Mouse (Mus musculus) intestine, embryonic 14.5 days (tissue): Measurements from ENCODE around the gene Timp3. TPM values are rescaled to one million over a fixed set of nuclear protein-coding genes. Genes with fewer than 3 reads are reported as not detected.

ENCODE experiments used
- ATAC-seq: fragments of 200-750 bp; cut with Nextera tagmentation; replicated peaks from 2 replicates; pipeline ENCODE4 v1.8.0; 2017; ENCODE audit warnings: low read depth, moderate number of reproducible peaks, moderate TSS enrichment, moderate library complexity; ENCODE audit not compliant: low FRiP score, low TSS enrichment
- DNase-seq: peaks from one replicate; pipeline ENCODE4 v3.0.0-alpha.2; 2018; ENCODE audit warnings: low spot score
- H3K27ac ChIP-seq: fragments of 300-500 bp; sonication (generic); 2 replicates; pipeline ENCODE4 v1.5.1; 2014; ENCODE audit warnings: low read depth, mild to moderate bottlenecking, control low read depth
- H3K27me3 ChIP-seq: fragments of 300-500 bp; sonication (generic); replicated peaks from 2 replicates; pipeline ENCODE4 v1.6.1; 2014; ENCODE audit warnings: low read length, control low read depth; ENCODE audit not compliant: control insufficient read depth, insufficient read depth
- H3K36me3 ChIP-seq: fragments of 300-500 bp; sonication (generic); 2 replicates; pipeline ENCODE4 v1.6.1; 2014; ENCODE audit warnings: low read length, control low read depth; ENCODE audit not compliant: control insufficient read depth, insufficient read depth
- H3K4me1 ChIP-seq: fragments of 300-500 bp; sonication (generic); replicated peaks from 2 replicates; pipeline ENCODE4 v1.6.1; 2014; ENCODE audit warnings: low read length, control low read depth, mixed read lengths; ENCODE audit not compliant: control insufficient read depth, insufficient read depth
- H3K4me2 ChIP-seq: fragments of 300-500 bp; sonication (generic); 2 replicates; pipeline ENCODE4 v1.6.1; 2014; ENCODE audit warnings: low read length
- H3K4me3 ChIP-seq: fragments of 300-500 bp; sonication (generic); 2 replicates; pipeline ENCODE4 v1.5.1; 2014; ENCODE audit warnings: low read depth, low read length, control low read depth, mixed read lengths
- H3K9ac ChIP-seq: fragments of 300-500 bp; sonication (generic); 2 replicates; pipeline ENCODE4 v1.6.1; 2014; ENCODE audit warnings: mild to moderate bottlenecking, low read length
- H3K9me3 ChIP-seq: fragments of 300-500 bp; sonication (generic); 2 replicates; pipeline ENCODE4 v1.6.1; 2016; ENCODE audit warnings: low read length, control low read depth; ENCODE audit not compliant: control insufficient read depth
- WGBS: fragments of 180-500 bp; shearing (Covaris S2); extraction: QIAGEN DNeasy Blood & Tissue Kit; methylation state at CpG from one replicate; pipeline ENCODE4 v1.1.7; 2014; 5-methylcytosine and 5-hydroxymethylcytosine counted together
- polyA plus RNA-seq: library from polyadenylated mRNA; unstranded; fragments of >200 nt; fragmentation: Nextera tagmentation; extraction: Ambion mirVana; gene quantifications from 2 replicates; pipeline ENCODE4 v1.2.1, GENCODE M21; 2014

Gene Timp3
- polyA plus RNA-seq, 1 experiment from 2014 or later, result 58.4 TPM

DNA sequence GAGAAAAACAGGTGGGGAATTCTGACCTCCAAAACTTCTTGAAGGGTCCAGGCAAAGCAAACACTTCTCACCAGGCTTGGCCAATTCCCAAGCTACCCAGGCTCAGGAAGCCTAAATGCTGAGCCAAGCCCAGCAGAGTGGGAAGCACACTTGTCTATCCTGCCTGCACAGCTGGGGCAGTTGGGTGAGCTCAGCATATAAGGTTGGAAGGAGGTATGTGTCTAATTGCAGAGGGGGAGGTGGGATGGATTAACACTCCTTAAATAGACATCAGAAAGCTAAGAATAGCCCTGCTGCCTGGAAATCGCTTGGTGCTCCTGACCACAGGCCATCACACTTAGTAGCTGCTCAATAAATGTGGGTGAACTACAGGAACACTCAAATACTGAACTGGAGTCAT is 13.3 kb downstream of the Timp3 start:
- Histone ChIP-seq H3K4me1 (no peaks in the 10 kb centered on the region), H3K9ac (no peak overlapping the region), H3K9me3 (no peaks in the 10 kb centered on the region), H3K4me2 (no peak overlapping the region), H3K4me3 (no peak overlapping the region), H3K27me3 (no peaks in the 10 kb centered on the region), H3K36me3 (peaks cover 2% of the 10 kb centered on the region; the same call in 1 of the 2 replicates), H3K27ac (no peak overlapping the region)
- no peak for ATAC-seq
- WGBS, result 58% methylated on average over 1 of the region's 1 CpGs
- DNase-seq, result no peak

- no peak overlapping the region for H3K27ac ChIP-seq
- H3K4me2 ChIP-seq, result no peak overlapping the region
- no peaks in the 10 kb centered on the region for H3K27me3 ChIP-seq
- H3K36me3 ChIP-seq, result peaks cover 2% of the 10 kb centered on the region; the same call in 1 of the 2 replicates
- no peaks in the 10 kb centered on the region for H3K9me3 ChIP-seq
- ATAC-seq, result no peak
- no peaks in the 10 kb centered on the region for H3K4me1 ChIP-seq
- DNase-seq, result no peak
- no peak overlapping the region for H3K9ac ChIP-seq
- 59% methylated on average over 3 of the region's 3 CpGs for WGBS
- no peak overlapping the region for H3K4me3 ChIP-seq
Measured at GRCm38 (mm10) chr10:86315513-86315912, 15.3 kb downstream of the Timp3 start.

GRCm38 (mm10) chr10:86317633-86318032 is 17.5 kb downstream of the Timp3 start:
- Histone ChIP-seq H3K27me3 (no peaks in the 10 kb centered on the region), H3K4me3 (no peak overlapping the region), H3K27ac (no peak overlapping the region), H3K4me1 (no peaks in the 10 kb centered on the region), H3K9me3 (no peaks in the 10 kb centered on the region), H3K9ac (no peak overlapping the region), H3K36me3 (no peaks in the 10 kb centered on the region), H3K4me2 (no peak overlapping the region)
- ATAC-seq (no peak), DNase-seq (no peak)
- 86% methylated on average over 7 of the region's 7 CpGs for WGBS

GRCm38 (mm10) chr10:86318552-86319140 is 18.5 kb downstream of the Timp3 start:
- WGBS, result 97% methylated on average over 5 of the region's 5 CpGs
- ATAC-seq, result no peak

GRCm38 (mm10) chr10:86319526-86319925 is 19.4 kb downstream of the Timp3 start:
- WGBS, result 48% methylated on average over 3 of the region's 3 CpGs
- no peaks in the 10 kb centered on the region for H3K9me3 ChIP-seq
- H3K4me2 ChIP-seq, result no peak overlapping the region
- H3K4me1 ChIP-seq, result no peaks in the 10 kb centered on the region
- no peak for ATAC-seq
- no peak overlapping the region for H3K4me3 ChIP-seq
- H3K27me3 ChIP-seq, result no peaks in the 10 kb centered on the region
- DNase-seq, result no peak
- H3K36me3 ChIP-seq, result no peaks in the 10 kb centered on the region
- H3K9ac ChIP-seq, result no peak overlapping the region
- H3K27ac ChIP-seq, result no peak overlapping the region

More at GRCm38 (mm10) chr10:86318552-86319140, 18.5 kb downstream of the Timp3 start:
- no peak for DNase-seq
- H3K27me3 ChIP-seq, result no peaks in the 10 kb centered on the region
- no peak overlapping the region for H3K9ac ChIP-seq
- no peak overlapping the region for H3K27ac ChIP-seq
- no peak overlapping the region for H3K4me3 ChIP-seq
- H3K36me3 ChIP-seq, result no peaks in the 10 kb centered on the region
- H3K9me3 ChIP-seq, result no peaks in the 10 kb centered on the region
- no peak overlapping the region for H3K4me2 ChIP-seq
- no peaks in the 10 kb centered on the region for H3K4me1 ChIP-seq

- no peaks in the 10 kb centered on the region for H3K9me3 ChIP-seq
- DNase-seq (no peak), ATAC-seq (no peak)
- no peak overlapping the region for H3K9ac ChIP-seq
- no peaks in the 10 kb centered on the region for H3K4me1 ChIP-seq
- H3K27me3 ChIP-seq, result no peaks in the 10 kb centered on the region
- no peak overlapping the region for H3K4me3 ChIP-seq
- no peak overlapping the region for H3K27ac ChIP-seq
- no peaks in the 10 kb centered on the region for H3K36me3 ChIP-seq
- H3K4me2 ChIP-seq, result no peak overlapping the region
- WGBS, result 80% methylated on average over 5 of the region's 5 CpGs
Measured at GRCm38 (mm10) chr10:86320204-86320603, 20.0 kb downstream of the Timp3 start.

GRCm38 (mm10) chr10:86321194-86321593 is 21.0 kb downstream of the Timp3 start:
- WGBS, result 78% methylated on average over 8 of the region's 8 CpGs
- H3K27me3 ChIP-seq, result no peaks in the 10 kb centered on the region

GRCm38 (mm10) chr10:86322006-86322405 is 21.8 kb downstream of the Timp3 start:
- 33% methylated on average over 1 of the region's 1 CpGs for whole genome bisulfite sequencing
- Histone ChIP-seq H3K9ac (no peak overlapping the region), H3K4me2 (no peak overlapping the region), H3K36me3 (peaks cover 4% of the 10 kb centered on the region; the same call in 1 of the 2 replicates), H3K4me3 (no peak overlapping the region), H3K27ac (no peak overlapping the region), H3K9me3 (no peaks in the 10 kb centered on the region), H3K27me3 (no peaks in the 10 kb centered on the region), H3K4me1 (no peaks in the 10 kb centered on the region)
- ATAC-seq, result no peak
- DNase-seq, result no peak

More at GRCm38 (mm10) chr10:86321194-86321593, 21.0 kb downstream of the Timp3 start:
- H3K4me1 ChIP-seq, result no peaks in the 10 kb centered on the region
- no peak overlapping the region for H3K27ac ChIP-seq
- no peaks in the 10 kb centered on the region for H3K9me3 ChIP-seq
- H3K4me3 ChIP-seq, result no peak overlapping the region
- H3K4me2 ChIP-seq, result no peak overlapping the region
- ATAC-seq (no peak), DNase-seq (no peak)
- H3K9ac ChIP-seq, result no peak overlapping the region
- no peaks in the 10 kb centered on the region for H3K36me3 ChIP-seq

GRCm38 (mm10) chr10:86323275-86323994 is 23.3 kb downstream of the Timp3 start:
- 73% methylated on average over 4 of the region's 4 CpGs for WGBS
- Histone ChIP-seq H3K27me3 (no peaks in the 10 kb centered on the region), H3K9me3 (no peaks in the 10 kb centered on the region), H3K27ac (no peak overlapping the region), H3K36me3 (peaks cover 4% of the 10 kb centered on the region; the same call in 1 of the 2 replicates), H3K9ac (no peak overlapping the region), H3K4me3 (no peak overlapping the region), H3K4me2 (no peak overlapping the region), H3K4me1 (no peaks in the 10 kb centered on the region)
- no peak for DNase-seq
- no peak for ATAC-seq
